Mouse (Mus musculus): ENCODE measurements around the gene Trdn. TPM values are rescaled to one million over a fixed set of nuclear protein-coding genes. Genes with fewer than 3 reads are reported as not detected.

Trdn gene
- total RNA-seq, 2 experiments from 2014 or later: not detected

- no peak for DNase-seq
Observed at GRCm38 (mm10) chr10:33375474-33376029, 295.2 kb downstream of the Trdn start.

Other genes with a start within 250 kb of the Trdn start
- under 1 TPM; 0.17 to 0.26 TPM for gene Nkain2, start 190.1 kb upstream of the Trdn start, total RNA-seq (2021)